Mouse (Mus musculus) frontal cortex, postnatal 14 days (tissue): ENCODE measurements at regions not wholly inside any gene's neighbourhood (a gene's known extent, or its start where the extent isn't known, plus 50 kb on each side); places are given as distances from the start of the nearest gene placed in this dataset.
"Not testable (repeated sequence)": the region's sequence is repeated elsewhere in the genome, so short reads cannot be mapped to it uniquely, and the experiment has no call there.

Experiments used
- DNase-seq, 2 experiments: peaks; one replicate each; pipeline ENCODE4 v3.0.0; 2022; ENCODE audit warnings: low spot score in 2 of 2

DNA sequence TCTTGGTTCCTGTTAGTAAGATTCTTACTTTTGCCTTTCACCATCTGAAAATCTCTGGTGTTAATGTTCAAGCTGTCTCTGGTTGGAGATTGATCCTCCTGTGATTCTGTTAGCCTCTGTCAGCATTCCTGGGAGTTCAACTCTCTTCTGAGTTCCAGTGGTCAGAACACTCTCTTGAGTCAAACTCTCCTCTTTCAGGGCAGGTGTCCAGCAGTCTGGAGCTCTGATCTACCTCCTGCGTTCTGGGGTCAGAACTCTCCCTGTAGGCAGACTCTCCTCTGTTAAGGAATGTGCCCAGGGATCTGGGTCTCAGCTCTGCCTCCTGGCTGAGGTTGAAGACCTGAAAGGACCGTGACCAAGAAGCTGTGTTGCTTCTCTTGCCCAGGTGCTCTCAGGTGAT lies 581.3 kb downstream of the H2al1n start:
- DNase-seq: not testable (repeated sequence)

DNA sequence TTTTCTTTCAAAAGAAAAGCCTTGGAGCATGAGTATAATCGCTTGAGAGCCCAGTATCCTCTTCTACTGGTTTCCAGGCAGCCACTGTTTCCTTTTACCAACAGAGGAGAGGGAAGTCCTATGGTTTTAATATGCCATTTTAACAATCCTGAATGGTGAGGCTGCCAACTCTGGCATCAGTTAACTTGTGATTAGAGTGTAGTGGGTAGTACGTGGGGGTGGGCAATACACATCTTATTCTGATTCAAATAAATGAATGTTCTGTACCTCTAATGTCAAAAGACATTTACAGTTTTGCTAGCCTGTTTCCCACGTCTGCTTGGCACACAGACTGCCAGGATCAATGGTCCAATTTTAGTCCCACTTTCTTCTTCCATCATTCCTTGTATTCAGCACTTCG lies 624.9 kb downstream of the H2al1n start:
- no peak for DNase-seq

DNA sequence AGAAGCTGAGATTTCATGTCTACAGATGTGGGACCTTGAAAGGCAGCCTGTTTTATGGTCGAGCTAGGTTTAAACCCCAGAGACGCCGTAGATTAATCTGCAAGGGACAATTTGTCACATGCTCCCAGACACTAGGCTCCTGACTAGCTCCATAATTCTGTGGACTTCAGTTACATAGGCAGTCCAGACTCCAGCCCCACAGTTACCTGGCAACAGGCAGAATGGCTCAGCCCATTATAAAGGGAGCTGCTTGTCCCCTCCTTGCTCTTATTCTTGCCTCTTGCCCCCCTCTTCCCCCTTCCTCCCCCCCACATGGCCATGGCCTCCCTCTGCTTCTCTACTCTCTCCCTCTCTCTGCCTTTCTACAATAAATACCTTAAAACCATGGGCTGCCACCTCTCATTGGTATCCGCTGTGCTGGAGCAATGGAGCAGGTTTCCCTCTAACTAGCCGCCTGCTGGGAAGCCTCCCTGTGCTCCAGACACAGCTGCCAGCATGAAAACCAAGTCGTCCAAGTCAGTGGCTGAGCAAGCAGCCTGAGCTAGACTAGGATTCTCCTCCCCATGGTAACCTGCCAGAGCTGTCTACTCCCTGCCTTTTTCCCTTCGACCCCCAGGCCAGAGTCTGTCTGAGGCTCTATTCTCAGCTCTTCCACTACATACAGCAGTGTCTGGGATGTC lies 628.9 kb downstream of the H2al1n start:
- DNase-seq: no peak

DNA sequence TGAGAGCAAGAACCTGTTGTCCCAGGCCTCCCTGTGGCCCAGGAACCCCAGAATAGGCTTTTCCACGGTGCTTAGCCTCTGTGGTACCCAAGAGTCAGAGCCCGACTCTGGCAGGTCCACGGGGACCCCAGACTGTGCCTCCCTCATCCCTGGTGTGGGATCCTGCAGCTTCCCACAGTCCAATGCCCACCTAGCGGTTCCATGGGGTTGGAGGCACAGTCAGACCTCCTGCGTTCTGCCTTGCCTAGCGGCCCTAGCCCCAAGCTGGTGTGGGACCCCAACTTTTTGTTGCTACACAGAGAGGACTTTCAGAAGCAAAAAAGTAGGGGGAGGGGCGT lies 629.4 kb downstream of the H2al1n start:
- DNase-seq: no peak

DNA sequence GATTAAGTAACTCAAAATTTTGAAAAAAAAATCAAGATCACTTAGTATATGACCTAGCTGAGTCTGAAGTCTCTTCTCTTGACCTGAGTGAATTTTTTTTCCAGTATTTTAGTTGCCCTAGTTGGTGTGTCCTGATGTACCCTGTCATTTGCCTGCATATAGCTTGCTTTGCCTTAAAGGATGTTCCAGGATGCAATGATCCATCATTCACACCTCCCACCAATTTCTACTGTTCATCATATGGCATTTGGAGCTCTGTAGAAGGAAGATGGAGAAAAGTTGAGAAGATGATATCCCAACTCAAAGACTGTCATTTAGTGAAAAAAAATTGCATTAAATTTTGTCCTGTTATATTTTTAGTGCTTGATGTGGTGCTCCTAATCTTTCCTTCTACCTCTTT lies 634.4 kb downstream of the H2al1n start:
- DNase-seq: no peak

DNA sequence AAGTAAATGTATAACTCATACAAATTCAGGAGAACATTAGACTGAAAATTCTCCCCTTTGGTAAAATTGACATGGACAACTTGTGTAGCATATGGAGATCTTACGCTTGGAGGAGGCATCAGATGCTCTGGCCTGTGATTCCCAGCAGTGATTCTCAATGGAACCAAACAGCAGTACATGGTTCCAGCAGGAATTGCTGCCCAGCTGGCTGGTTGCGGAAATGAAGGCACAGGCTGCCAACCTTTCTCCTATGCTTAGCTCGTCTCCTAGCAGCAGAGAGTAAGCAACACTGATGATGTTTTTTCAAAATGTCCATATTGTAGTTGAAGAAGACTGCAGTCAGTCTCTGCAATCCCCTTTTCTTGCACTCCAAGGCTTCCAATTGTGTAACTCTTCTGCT lies 673.7 kb downstream of the H2al1n start:
- DNase-seq: peak in 1 of 2 experiments; percentile 25
